Mouse (Mus musculus): ENCODE data around the gene Psmb8.
"Not testable (repeated sequence)": the region's sequence is repeated elsewhere in the genome, so short reads cannot be mapped to it uniquely, and the experiment has no call there.

GRCm38 (mm10) chr17:34225911-34226310 is 28.4 kb downstream of the Psmb8 start:
- TF ChIP-seq CTCF, EP300 (IDR thresholded peaks at IDR 0.05): not testable (repeated sequence)

Data from lung, postnatal 0 days (tissue).